Mouse (Mus musculus) monocyte, adult 5-6 weeks (primary cell): ENCODE measurements at regions not wholly inside any gene's neighbourhood (a gene's known extent, or its start where the extent isn't known, plus 50 kb on each side); places are given as distances from the start of the nearest gene placed in this dataset.

Source experiments
- ATAC-seq: fragments of 153-309, 156-312 bp; replicated peaks from 2 replicates; pipeline ENCODE4 v1.8.0; 2017; ENCODE audit warnings: mild to moderate bottlenecking; ENCODE audit not compliant: low TSS enrichment, insufficient number of reproducible peaks, severe bottlenecking, poor library complexity, low FRiP score

DNA sequence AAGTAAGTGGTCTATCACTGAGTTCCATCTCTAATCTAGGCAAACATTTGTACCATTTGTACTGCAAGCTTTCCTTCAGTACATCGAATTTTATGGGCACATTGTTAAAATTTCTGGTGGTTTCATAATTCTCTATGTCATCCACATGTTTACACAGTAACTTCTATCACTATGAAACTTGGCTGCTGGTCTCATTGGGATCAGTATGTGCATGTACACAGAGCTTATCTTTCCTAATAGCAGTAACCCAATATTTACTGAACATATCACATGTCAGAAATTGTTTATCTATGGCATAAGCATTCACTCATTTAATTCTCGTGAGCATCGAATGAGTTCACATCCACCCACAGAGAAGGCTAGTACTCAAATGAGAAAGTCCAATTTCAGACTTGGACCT is 1042.3 kb downstream of the Car8 start:
- no peak for ATAC-seq

GRCm38 (mm10) chr4:7195619-7196018 is 1043.2 kb downstream of the Car8 start:
- no peak for ATAC-seq

DNA sequence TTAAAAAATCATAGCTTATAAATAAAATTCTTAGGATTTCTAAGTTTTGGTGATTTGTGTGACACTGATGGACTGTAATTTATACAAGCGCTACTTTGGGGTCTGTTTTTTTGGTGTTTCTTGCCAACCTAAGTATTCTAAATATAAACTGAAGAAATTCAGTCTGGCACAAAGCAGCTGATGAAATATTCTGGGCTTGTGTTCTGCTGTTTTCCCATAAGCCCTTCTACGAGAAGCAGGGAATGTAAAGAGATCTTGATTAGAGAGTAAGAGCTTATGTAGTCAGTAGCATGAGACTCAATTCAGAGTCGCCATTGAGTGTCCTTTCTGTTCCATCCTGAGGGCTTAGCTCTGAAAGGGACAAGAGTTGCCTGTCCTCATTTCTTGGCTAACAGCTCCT is 1046.9 kb downstream of the Car8 start:
- ATAC-seq: no peak

GRCm38 (mm10) chr4:7191228-7191627 is 1047.6 kb downstream of the Car8 start:
- ATAC-seq: no peak

GRCm38 (mm10) chr4:7175030-7175429 is 1063.8 kb downstream of the Car8 start:
- no peak for ATAC-seq

DNA sequence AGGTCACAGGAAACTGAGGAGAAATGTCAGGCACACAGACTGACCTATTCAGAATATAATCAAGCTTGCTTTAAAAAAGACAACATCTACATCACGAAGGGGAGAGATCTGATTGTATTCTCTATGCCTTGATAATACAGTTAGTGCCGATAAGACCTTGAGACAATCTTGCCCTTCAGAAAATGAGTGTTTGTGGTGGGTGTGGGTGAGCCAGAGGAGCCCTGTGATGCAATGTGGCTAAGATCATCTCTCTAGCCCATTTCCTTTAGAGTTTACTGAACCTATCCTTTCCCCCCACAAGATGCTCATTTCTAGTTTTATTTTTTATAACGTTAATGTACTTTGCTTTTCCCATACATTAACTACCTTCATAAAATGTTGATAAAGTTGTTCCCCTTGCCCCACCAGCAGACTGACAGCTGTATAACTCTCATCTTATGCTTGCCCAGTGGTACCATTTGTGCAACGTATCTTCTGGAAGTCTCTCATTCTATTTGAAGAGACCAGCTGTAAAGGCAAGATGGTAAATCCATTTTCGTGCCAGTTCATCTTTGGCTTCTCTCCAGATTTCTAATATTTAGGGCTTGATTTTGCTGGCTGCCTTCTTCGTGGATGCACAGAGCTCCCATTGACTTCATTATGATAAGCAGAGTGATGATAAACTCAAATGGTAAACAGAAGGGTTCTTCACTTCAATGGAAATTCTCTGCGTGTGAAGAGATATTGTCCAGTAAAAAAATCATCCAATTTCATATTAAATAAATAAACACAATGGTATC is 1066.1 kb downstream of the Car8 start:
- ATAC-seq: no peak

DNA sequence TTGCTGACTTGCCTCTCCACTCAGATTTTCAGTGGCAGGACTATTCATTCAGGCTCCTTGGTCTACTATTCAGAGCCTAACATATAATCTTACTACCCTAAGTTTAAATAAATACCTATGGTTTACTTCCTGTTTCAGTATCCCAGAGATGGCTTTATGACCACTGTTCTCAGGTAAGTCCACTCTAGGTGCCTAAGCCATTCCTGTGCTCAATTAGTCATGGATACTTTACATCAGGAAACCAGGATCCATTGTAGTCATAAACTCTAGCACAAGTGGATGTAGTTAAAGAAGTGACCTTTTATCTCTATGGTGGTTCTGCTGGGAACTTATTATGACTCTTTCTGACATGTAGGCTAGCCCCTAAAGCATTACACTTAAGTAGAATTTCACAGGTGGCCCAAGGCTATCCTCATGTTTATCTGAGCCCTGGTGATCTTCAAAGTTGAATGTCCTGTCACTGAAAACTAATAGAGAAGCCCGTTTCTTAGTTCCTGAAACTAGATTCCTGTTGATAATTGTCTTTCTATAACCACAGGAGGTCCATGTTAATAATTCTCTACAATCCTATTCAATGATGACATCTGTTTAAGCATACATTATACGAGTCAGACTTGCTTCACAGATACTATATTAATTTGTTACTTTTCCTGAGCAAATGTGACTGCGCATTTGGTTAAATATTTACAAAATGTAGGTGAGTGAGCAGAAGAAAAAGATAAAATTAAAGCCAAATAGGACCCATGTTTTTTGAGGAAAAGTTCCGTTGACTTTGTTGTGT is 1067.0 kb downstream of the Car8 start:
- ATAC-seq: no peak

GRCm38 (mm10) chr4:7161411-7161810 is 1077.4 kb downstream of the Car8 start:
- ATAC-seq: no peak

- no peak for ATAC-seq
These were observed 1081.0 kb downstream of the Car8 start for GRCm38 (mm10) chr4:7157883-7158282.

- no peak for ATAC-seq
These were observed 1084.6 kb downstream of the Car8 start for GRCm38 (mm10) chr4:7154256-7154655.

DNA sequence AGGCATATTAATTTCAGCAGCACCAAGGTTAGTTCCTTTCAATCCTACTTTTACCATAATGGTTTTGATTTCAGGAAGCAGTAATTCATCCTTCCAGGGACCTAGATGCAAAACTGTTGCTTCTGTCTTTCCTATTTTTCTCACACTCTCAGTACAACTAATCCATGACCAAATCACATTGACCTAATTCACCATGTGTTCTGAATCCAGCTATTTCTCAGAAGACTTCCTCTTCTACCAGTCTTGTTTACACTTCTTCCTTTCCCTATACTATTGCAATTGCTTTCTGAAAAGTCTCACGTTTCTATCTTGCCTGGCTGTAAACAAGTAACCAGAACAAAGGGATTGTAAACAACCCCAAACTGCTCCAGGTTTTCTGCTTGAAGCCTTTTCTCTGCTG is 1085.0 kb downstream of the Car8 start:
- no peak for ATAC-seq

DNA sequence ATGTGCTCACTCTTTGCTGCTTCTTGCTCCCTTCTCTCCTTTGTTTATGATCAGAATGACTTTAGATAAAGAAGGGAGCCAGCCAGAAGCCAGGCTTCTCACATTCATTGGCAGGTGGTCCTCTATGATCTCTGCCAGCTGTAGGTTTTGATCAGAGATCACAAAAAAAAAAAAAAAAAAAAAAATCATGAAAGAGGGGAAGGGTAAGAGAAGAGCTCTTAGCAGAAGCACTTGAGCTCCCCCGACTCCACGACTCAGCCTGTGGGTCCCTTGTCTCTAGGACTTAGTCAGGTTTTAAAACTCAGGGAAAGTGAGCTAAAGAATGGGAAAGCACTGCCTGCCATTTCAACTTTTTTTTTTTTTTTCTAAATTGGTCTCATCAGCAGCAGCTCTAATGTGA is 1093.1 kb downstream of the Car8 start:
- no peak for ATAC-seq

GRCm38 (mm10) chr4:7144215-7144614 is 1094.6 kb downstream of the Car8 start:
- ATAC-seq: no peak

DNA sequence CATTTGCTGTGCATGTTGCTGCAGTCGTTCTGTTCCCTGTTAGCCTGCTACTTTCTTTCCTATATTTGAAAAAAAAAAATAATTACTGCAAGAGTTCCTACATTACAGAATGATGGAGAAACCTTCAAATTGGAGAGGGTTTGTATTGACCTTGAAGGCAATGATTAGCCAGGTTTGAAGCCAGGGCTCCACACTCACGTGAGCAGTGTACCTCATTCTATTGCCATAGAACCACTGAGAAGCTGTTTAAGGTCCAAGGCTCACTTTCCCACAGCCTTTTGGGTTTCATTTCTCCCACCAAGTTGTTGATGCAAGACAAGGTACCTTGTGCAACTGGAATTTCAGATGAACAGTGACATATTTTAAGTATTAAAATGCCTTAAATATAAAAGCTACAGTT is 1095.2 kb downstream of the Car8 start:
- no peak for ATAC-seq

GRCm38 (mm10) chr4:7142781-7143180 is 1096.1 kb downstream of the Car8 start:
- no peak for ATAC-seq

GRCm38 (mm10) chr4:7112159-7112558 is 1126.7 kb downstream of the Car8 start:
- ATAC-seq: no peak

- ATAC-seq: no peak
These were observed 1145.9 kb downstream of the Car8 start for GRCm38 (mm10) chr4:7092957-7093356.

DNA sequence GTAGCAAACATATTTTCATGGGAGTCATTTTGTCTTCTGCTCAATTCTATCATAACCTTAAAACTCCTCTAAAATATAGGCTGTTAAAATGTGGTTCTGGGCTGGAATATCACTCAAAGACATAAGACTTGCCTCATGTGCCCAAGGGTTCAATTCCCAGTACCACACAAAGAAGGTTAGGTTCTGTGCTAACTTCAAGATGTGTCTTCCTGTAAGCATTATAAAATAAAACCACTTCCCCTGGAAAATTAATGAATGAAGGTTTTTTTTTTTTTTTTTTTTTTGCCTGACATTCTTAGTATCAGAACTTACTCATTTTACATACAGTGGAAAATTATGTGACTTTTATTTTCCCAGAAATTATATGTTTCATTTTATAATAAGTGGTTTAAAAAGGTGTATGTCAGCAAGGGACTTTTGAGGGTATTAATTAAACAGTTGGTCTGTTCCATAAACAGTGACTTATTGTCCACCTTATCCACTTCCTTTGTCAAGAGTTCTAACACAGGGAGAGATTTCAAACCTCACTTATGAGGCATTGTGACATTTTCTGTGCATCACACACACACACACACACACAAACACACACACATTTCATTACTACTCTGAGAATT is 1147.5 kb downstream of the Car8 start:
- no peak for ATAC-seq
